Mouse (Mus musculus): Measurements from ENCODE around the gene Sept6. TPM values are rescaled to one million over a fixed set of nuclear protein-coding genes. Genes with fewer than 3 reads are reported as not detected.
A peak's percentile ranks its signal among the peaks of the same experiment; 100 is the strongest.

The Sept6 gene
- polyA plus RNA-seq, 1 experiment from 2014 or later = 40.0 TPM

GRCm38 (mm10) chrX:36956674-36957073 is 34.9 kb downstream of the Sept6 start:
- Histone ChIP-seq H3K27ac (no peak overlapping the region), H3K9me3 (no peaks in the 10 kb centered on the region), H3K9ac (no peak overlapping the region), H3K27me3 (no peaks in the 10 kb centered on the region), H3K4me2 (no peak overlapping the region), H3K36me3 (no peaks in the 10 kb centered on the region), H3K4me3 (no peak overlapping the region), H3K4me1 (no peaks in the 10 kb centered on the region)
- no peak for ATAC-seq (ENCODE audit: insufficient number of reproducible peaks, insufficient read depth, low FRiP score, low TSS enrichment, low read depth)
- 93% methylated on average over 2 of the region's 2 CpGs for WGBS

- Histone ChIP-seq H3K4me3 (no peak overlapping the region), H3K36me3 (peaks cover 13% of the 10 kb centered on the region), H3K27ac (no peak overlapping the region), H3K4me1 (no peaks in the 10 kb centered on the region), H3K9ac (no peak overlapping the region), H3K9me3 (no peaks in the 10 kb centered on the region), H3K4me2 (no peak overlapping the region), H3K27me3 (no peaks in the 10 kb centered on the region)
- no peak for ATAC-seq (ENCODE audit: insufficient number of reproducible peaks, insufficient read depth, low FRiP score, low TSS enrichment, low read depth)
- WGBS = 83% methylated on average over 3 of the region's 3 CpGs
Observed at GRCm38 (mm10) chrX:36941106-36941505, 50.5 kb downstream of the Sept6 start.

- no peak for ATAC-seq (ENCODE audit: insufficient number of reproducible peaks, insufficient read depth, low FRiP score, low TSS enrichment, low read depth)
- Histone ChIP-seq H3K9ac (no peak overlapping the region), H3K4me2 (no peak overlapping the region), H3K27me3 (no peaks in the 10 kb centered on the region), H3K9me3 (no peaks in the 10 kb centered on the region), H3K36me3 (peaks cover 9% of the 10 kb centered on the region), H3K27ac (no peak overlapping the region), H3K4me1 (no peaks in the 10 kb centered on the region), H3K4me3 (no peak overlapping the region)
- 75% methylated on average over 4 of the region's 4 CpGs for WGBS
Observed at GRCm38 (mm10) chrX:36939806-36940413, 51.7 kb downstream of the Sept6 start.

- WGBS = 57% methylated on average over 7 of the region's 7 CpGs
- no peak for ATAC-seq (ENCODE audit: insufficient number of reproducible peaks, insufficient read depth, low FRiP score, low TSS enrichment, low read depth)
- Histone ChIP-seq H3K27me3 (no peaks in the 10 kb centered on the region), H3K4me3 (no peak overlapping the region), H3K27ac (no peak overlapping the region), H3K4me1 (no peaks in the 10 kb centered on the region), H3K36me3 (no peaks in the 10 kb centered on the region), H3K4me2 (no peak overlapping the region), H3K9ac (no peak overlapping the region), H3K9me3 (no peaks in the 10 kb centered on the region)
Observed at GRCm38 (mm10) chrX:36935326-36935966, 56.1 kb downstream of the Sept6 start.

GRCm38 (mm10) chrX:36930574-36930973 is 61.0 kb downstream of the Sept6 start:
- Histone ChIP-seq H3K4me1 (no peaks in the 10 kb centered on the region), H3K36me3 (no peaks in the 10 kb centered on the region), H3K27me3 (no peaks in the 10 kb centered on the region), H3K4me2 (no peak overlapping the region), H3K27ac (no peak overlapping the region), H3K9me3 (no peaks in the 10 kb centered on the region), H3K9ac (no peak overlapping the region), H3K4me3 (no peak overlapping the region)
- ATAC-seq (ENCODE audit: insufficient number of reproducible peaks, insufficient read depth, low FRiP score, low TSS enrichment, low read depth) = no peak
- WGBS = 62% methylated on average over 1 of the region's 1 CpGs

GRCm38 (mm10) chrX:36929694-36930093 is 61.9 kb downstream of the Sept6 start:
- Histone ChIP-seq H3K4me3 (no peak overlapping the region), H3K27ac (no peak overlapping the region)

GRCm38 (mm10) chrX:36928791-36929190 is 62.8 kb downstream of the Sept6 start:
- Histone ChIP-seq H3K9me3 (no peaks in the 10 kb centered on the region), H3K4me1 (no peaks in the 10 kb centered on the region), H3K4me2 (no peak overlapping the region), H3K4me3 (no peak overlapping the region), H3K27ac (no peak overlapping the region), H3K36me3 (no peaks in the 10 kb centered on the region), H3K9ac (no peak overlapping the region), H3K27me3 (no peaks in the 10 kb centered on the region)
- ATAC-seq (ENCODE audit: insufficient number of reproducible peaks, insufficient read depth, low FRiP score, low TSS enrichment, low read depth) = no peak
- 86% methylated on average over 4 of the region's 4 CpGs for WGBS

More at GRCm38 (mm10) chrX:36929694-36930093, 61.9 kb downstream of the Sept6 start:
- Histone ChIP-seq H3K36me3 (no peaks in the 10 kb centered on the region), H3K9me3 (no peaks in the 10 kb centered on the region), H3K9ac (no peak overlapping the region), H3K27me3 (no peaks in the 10 kb centered on the region), H3K4me1 (no peaks in the 10 kb centered on the region), H3K4me2 (no peak overlapping the region)
- 78% methylated on average over 4 of the region's 4 CpGs for WGBS
- ATAC-seq (ENCODE audit: insufficient number of reproducible peaks, insufficient read depth, low FRiP score, low TSS enrichment, low read depth) = no peak

- no peak overlapping the region for H3K9ac ChIP-seq
- H3K36me3 ChIP-seq = no peaks in the 10 kb centered on the region
- H3K27ac ChIP-seq = no peak overlapping the region
- H3K9me3 ChIP-seq = no peaks in the 10 kb centered on the region
- no peaks in the 10 kb centered on the region for H3K27me3 ChIP-seq
- no peak overlapping the region for H3K4me2 ChIP-seq
- H3K4me3 ChIP-seq = no peak overlapping the region
- H3K4me1 ChIP-seq = no peaks in the 10 kb centered on the region
- ATAC-seq (ENCODE audit: insufficient number of reproducible peaks, insufficient read depth, low FRiP score, low TSS enrichment, low read depth) = no peak
- 88% methylated on average over 4 of the region's 4 CpGs for WGBS
Observed at GRCm38 (mm10) chrX:36921346-36921745, 70.2 kb downstream of the Sept6 start.

GRCm38 (mm10) chrX:36917749-36918148 is 73.8 kb downstream of the Sept6 start:
- H3K4me1 ChIP-seq = no peaks in the 10 kb centered on the region
- H3K27ac ChIP-seq = no peak overlapping the region
- no peak overlapping the region for H3K4me2 ChIP-seq
- no peaks in the 10 kb centered on the region for H3K36me3 ChIP-seq
- H3K9ac ChIP-seq = no peak overlapping the region
- no peaks in the 10 kb centered on the region for H3K9me3 ChIP-seq
- WGBS = 82% methylated on average over 1 of the region's 1 CpGs
- no peaks in the 10 kb centered on the region for H3K27me3 ChIP-seq
- H3K4me3 ChIP-seq = no peak overlapping the region
- no peak for ATAC-seq (ENCODE audit: insufficient number of reproducible peaks, insufficient read depth, low FRiP score, low TSS enrichment, low read depth)

- no peak overlapping the region for H3K4me2 ChIP-seq
- no peaks in the 10 kb centered on the region for H3K27me3 ChIP-seq
- no peak for ATAC-seq (ENCODE audit: insufficient number of reproducible peaks, insufficient read depth, low FRiP score, low TSS enrichment, low read depth)
- no peaks in the 10 kb centered on the region for H3K9me3 ChIP-seq
- H3K27ac ChIP-seq = no peak overlapping the region
- no peaks in the 10 kb centered on the region for H3K36me3 ChIP-seq
- WGBS = 52% methylated on average over 12 of the region's 12 CpGs
- no peak overlapping the region for H3K4me3 ChIP-seq
- H3K4me1 ChIP-seq = no peaks in the 10 kb centered on the region
- no peak overlapping the region for H3K9ac ChIP-seq
Observed at GRCm38 (mm10) chrX:36911343-36911742, 80.3 kb downstream of the Sept6 start.

- Histone ChIP-seq H3K4me2 (no peak overlapping the region), H3K27me3 (no peaks in the 10 kb centered on the region), H3K36me3 (no peaks in the 10 kb centered on the region), H3K9me3 (no peaks in the 10 kb centered on the region), H3K27ac (no peak overlapping the region), H3K9ac (no peak overlapping the region), H3K4me3 (no peak overlapping the region), H3K4me1 (no peaks in the 10 kb centered on the region)
- ATAC-seq (ENCODE audit: insufficient number of reproducible peaks, insufficient read depth, low FRiP score, low TSS enrichment, low read depth) = no peak
- WGBS = 45% methylated on average over 5 of the region's 5 CpGs
Observed at GRCm38 (mm10) chrX:36906539-36906938, 85.1 kb downstream of the Sept6 start.

GRCm38 (mm10) chrX:36903115-36903768 is 88.4 kb downstream of the Sept6 start:
- Histone ChIP-seq H3K4me2 (peak overlapping the region; percentile 70), H3K9ac (peak overlapping the region; percentile 73), H3K9me3 (no peaks in the 10 kb centered on the region), H3K4me3 (peak overlapping the region; percentile 55), H3K27me3 (no peaks in the 10 kb centered on the region), H3K27ac (peak overlapping the region; percentile 64; the same call in 1 of the 2 replicates), H3K36me3 (no peaks in the 10 kb centered on the region), H3K4me1 (no peaks in the 10 kb centered on the region)
- ATAC-seq (ENCODE audit: insufficient number of reproducible peaks, insufficient read depth, low FRiP score, low TSS enrichment, low read depth) = peak; percentile 85
- WGBS = 26% methylated on average over 31 of the region's 32 CpGs
